Mouse (Mus musculus) liver, embryonic 11.5 days (tissue): ENCODE measurements around the gene Gm49711. TPM values are rescaled to one million over a fixed set of nuclear protein-coding genes. Genes with fewer than 3 reads are reported as not detected.

Experiments
- ATAC-seq: fragments of 200-750 bp; cut with Nextera tagmentation; replicated peaks from 2 replicates; pipeline ENCODE4 v1.8.0; 2017; ENCODE audit warnings: moderate number of reproducible peaks, mild to moderate bottlenecking, moderate TSS enrichment, moderate library complexity; ENCODE audit not compliant: low FRiP score
- DNase-seq: peaks from one replicate; pipeline ENCODE4 v3.0.0-alpha.2; 2017; ENCODE audit warnings: low spot score
- H3K27ac ChIP-seq: fragments of 300-500 bp; sonication (generic); 2 replicates; pipeline ENCODE4 v1.5.1; 2014; ENCODE audit warnings: mild to moderate bottlenecking, low read depth, low read length, control low read depth
- H3K27me3 ChIP-seq: fragments of 300-500 bp; sonication (generic); replicated peaks from 2 replicates; pipeline ENCODE4 v1.6.1; 2014; ENCODE audit warnings: low read length, mixed read lengths; ENCODE audit not compliant: control insufficient read depth, insufficient read depth
- H3K36me3 ChIP-seq: fragments of 300-500 bp; sonication (generic); 2 replicates; pipeline ENCODE4 v1.6.1; 2014; ENCODE audit warnings: mild to moderate bottlenecking, low read length, moderate library complexity, mixed read lengths; ENCODE audit not compliant: control insufficient read depth, insufficient read depth
- H3K4me1 ChIP-seq: fragments of 300-500 bp; sonication (generic); replicated peaks from 2 replicates; pipeline ENCODE4 v1.6.1; 2014; ENCODE audit warnings: low read length, mixed read lengths; ENCODE audit not compliant: control insufficient read depth, insufficient read depth
- H3K4me2 ChIP-seq: fragments of 300-500 bp; sonication (generic); 2 replicates; pipeline ENCODE4 v1.6.1; 2014; ENCODE audit warnings: mild to moderate bottlenecking, control low read depth, moderate library complexity
- H3K4me3 ChIP-seq: fragments of 300-500 bp; sonication (generic); 2 replicates; pipeline ENCODE4 v1.5.1; 2014; ENCODE audit warnings: low read depth, low read length, control low read depth
- H3K9ac ChIP-seq: fragments of 300-500 bp; sonication (generic); 2 replicates; pipeline ENCODE4 v1.6.1; 2014; ENCODE audit warnings: low read depth, low read length, control low read depth
- H3K9me3 ChIP-seq: fragments of 300-500 bp; sonication (generic); 2 replicates; pipeline ENCODE4 v1.6.1; 2016; ENCODE audit warnings: low read length, inconsistent platforms, mixed read lengths; ENCODE audit not compliant: control insufficient read depth
- WGBS: fragments of 180-500 bp; shearing (Covaris S2); extraction: QIAGEN DNeasy Blood & Tissue Kit; methylation state at CpG from one replicate; pipeline ENCODE4 v1.1.7; 2014; 5-methylcytosine and 5-hydroxymethylcytosine counted together
- polyA plus RNA-seq: library from polyadenylated mRNA; unstranded; fragments of >200 nt; fragmentation: Nextera tagmentation; extraction: Ambion mirVana; gene quantifications from 2 replicates; pipeline ENCODE4 v1.2.1, GENCODE M21; 2014

The Gm49711 gene
- polyA plus RNA-seq, 1 experiment from 2014 or later, result 0.15 TPM

- DNase-seq, result no peak
These were observed 82.2 kb downstream of the Gm49711 start for GRCm38 (mm10) chr16:92140328-92140727.

GRCm38 (mm10) chr16:92141021-92141420 lies 82.9 kb downstream of the Gm49711 start:
- H3K9me3 ChIP-seq, result no peaks in the 10 kb centered on the region
- no peak overlapping the region for H3K4me3 ChIP-seq
- no peak overlapping the region for H3K4me2 ChIP-seq
- no peaks in the 10 kb centered on the region for H3K36me3 ChIP-seq
- no peaks in the 10 kb centered on the region for H3K4me1 ChIP-seq
- ATAC-seq (no peak), DNase-seq (no peak)
- no peaks in the 10 kb centered on the region for H3K27me3 ChIP-seq
- H3K9ac ChIP-seq, result no peak overlapping the region
- H3K27ac ChIP-seq, result no peak overlapping the region
- 95% methylated on average over 12 of the region's 12 CpGs for WGBS

More at GRCm38 (mm10) chr16:92140328-92140727, 82.2 kb downstream of the Gm49711 start:
- H3K9ac ChIP-seq, result no peak overlapping the region
- no peak overlapping the region for H3K4me2 ChIP-seq
- no peaks in the 10 kb centered on the region for H3K4me1 ChIP-seq
- no peaks in the 10 kb centered on the region for H3K27me3 ChIP-seq
- H3K36me3 ChIP-seq, result no peaks in the 10 kb centered on the region
- no peak for ATAC-seq
- H3K9me3 ChIP-seq, result no peaks in the 10 kb centered on the region
- no peak overlapping the region for H3K27ac ChIP-seq
- no peak overlapping the region for H3K4me3 ChIP-seq
- 80% methylated on average over 9 of the region's 9 CpGs for WGBS

GRCm38 (mm10) chr16:92142426-92143012 lies 84.4 kb downstream of the Gm49711 start:
- WGBS, result 74% methylated on average over 9 of the region's 9 CpGs
- no peaks in the 10 kb centered on the region for H3K27me3 ChIP-seq
- no peaks in the 10 kb centered on the region for H3K9me3 ChIP-seq
- H3K4me3 ChIP-seq, result no peak overlapping the region
- no peak for DNase-seq
- no peak for ATAC-seq
- H3K9ac ChIP-seq, result no peak overlapping the region
- no peak overlapping the region for H3K4me2 ChIP-seq
- no peaks in the 10 kb centered on the region for H3K36me3 ChIP-seq
- H3K4me1 ChIP-seq, result no peaks in the 10 kb centered on the region
- H3K27ac ChIP-seq, result no peak overlapping the region

GRCm38 (mm10) chr16:92147631-92148366 lies 89.7 kb downstream of the Gm49711 start:
- no peak for ATAC-seq
- 84% methylated on average over 12 of the region's 12 CpGs for WGBS
- H3K4me3 ChIP-seq, result no peak overlapping the region
- no peak overlapping the region for H3K9ac ChIP-seq
- DNase-seq, result no peak
- no peak overlapping the region for H3K27ac ChIP-seq
- H3K9me3 ChIP-seq, result no peaks in the 10 kb centered on the region
- H3K4me1 ChIP-seq, result no peaks in the 10 kb centered on the region
- 0 out of 2 replicates have a peak, but pooled peaks cover 3% of the 10 kb centered on the region for H3K27me3 ChIP-seq
- H3K36me3 ChIP-seq, result no peaks in the 10 kb centered on the region
- no peak overlapping the region for H3K4me2 ChIP-seq

GRCm38 (mm10) chr16:92148367-92148728 lies 90.2 kb downstream of the Gm49711 start:
- ATAC-seq, result no peak
- no peak for DNase-seq
- H3K4me1 ChIP-seq, result no peaks in the 10 kb centered on the region
- no peak overlapping the region for H3K9ac ChIP-seq
- no peak overlapping the region for H3K4me3 ChIP-seq
- 75% methylated on average over 2 of the region's 2 CpGs for WGBS
- no peaks in the 10 kb centered on the region for H3K9me3 ChIP-seq
- no peak overlapping the region for H3K4me2 ChIP-seq
- no peak overlapping the region for H3K27ac ChIP-seq
- no peaks in the 10 kb centered on the region for H3K36me3 ChIP-seq
- 0 out of 2 replicates have a peak, but pooled peaks cover 3% of the 10 kb centered on the region for H3K27me3 ChIP-seq

- DNase-seq, result no peak
- Histone ChIP-seq H3K9ac (no peak overlapping the region), H3K27me3 (peaks cover 3% of the 10 kb centered on the region; the same call in 1 of the 2 replicates), H3K4me1 (no peaks in the 10 kb centered on the region), H3K36me3 (no peaks in the 10 kb centered on the region), H3K4me2 (no peak overlapping the region), H3K27ac (no peak overlapping the region), H3K9me3 (no peaks in the 10 kb centered on the region), H3K4me3 (no peak overlapping the region)
- 72% methylated on average over 4 of the region's 4 CpGs for WGBS
- ATAC-seq, result no peak
These were observed 92.9 kb downstream of the Gm49711 start for GRCm38 (mm10) chr16:92150975-92151374.

GRCm38 (mm10) chr16:92158021-92158455 lies 99.9 kb downstream of the Gm49711 start:
- H3K36me3 ChIP-seq, result no peaks in the 10 kb centered on the region
- ATAC-seq, result 0 out of 2 replicates have a peak, but pooled peaks have one; percentile 5
- no peaks in the 10 kb centered on the region for H3K9me3 ChIP-seq
- peak overlapping the region; percentile 63 for H3K27ac ChIP-seq
- H3K27me3 ChIP-seq, result peaks cover 22% of the 10 kb centered on the region
- H3K4me1 ChIP-seq, result no peaks in the 10 kb centered on the region
- peak overlapping the region; percentile 65 for H3K4me2 ChIP-seq
- H3K9ac ChIP-seq, result peak overlapping the region; percentile 49
- peak overlapping the region; percentile 39 for H3K4me3 ChIP-seq
- WGBS, result 11% methylated on average over 14 of the region's 14 CpGs
- peak; percentile 38 for DNase-seq

- WGBS, result 5% methylated on average over 30 of the region's 30 CpGs
- H3K4me3 ChIP-seq, result peak overlapping the region; percentile 39
- peak overlapping the region; percentile 63; the same call in 1 of the 2 replicates for H3K27ac ChIP-seq
- peaks cover 22% of the 10 kb centered on the region for H3K27me3 ChIP-seq
- peak overlapping the region; percentile 65 for H3K4me2 ChIP-seq
- ATAC-seq (peak; percentile 76), DNase-seq (peak; percentile 62)
- H3K9ac ChIP-seq, result peak overlapping the region; percentile 49
- no peaks in the 10 kb centered on the region for H3K4me1 ChIP-seq
- no peaks in the 10 kb centered on the region for H3K36me3 ChIP-seq
- H3K9me3 ChIP-seq, result no peaks in the 10 kb centered on the region
These were observed 100.5 kb downstream of the Gm49711 start for GRCm38 (mm10) chr16:92158461-92159091.
